Mouse (Mus musculus): Measurements from ENCODE around the gene Tctn3. TPM values are rescaled to one million over a fixed set of nuclear protein-coding genes. Genes with fewer than 3 reads are reported as not detected.

Gene Tctn3
- polyA plus RNA-seq (2014; fragmentation: Illumina TruSeq; extraction: RNeasy Lipid Tissue Mini Kit (QIAGEN cat#74804); ENCODE audit: low replicate concordance) = 3.2 TPM

GRCm38 (mm10) chr19:40611830-40612506, at the start of gene Tctn3, which contains the start of gene Entpd1:
TSS of gene Tctn3 (minus strand) at chr19:40612233.
TSS of gene Entpd1 (plus strand) at chr19:40612366.

GRCm38 (mm10) chr19:40588293-40588654, 23.8 kb downstream of the Tctn3 start, which contains the start of gene Aldh18a1:
TSS of gene Aldh18a1 (minus strand) at chr19:40588463.

Other genes with a start within 250 kb of the Tctn3 start
- gene Sorbs1, start 98.5 kb downstream of the Tctn3 start, polyA plus RNA-seq (2014; fragmentation: Illumina TruSeq; extraction: RNeasy Lipid Tissue Mini Kit (QIAGEN cat#74804); ENCODE audit: low replicate concordance) = 80.5 TPM
- gene Aldh18a1, start 23.8 kb downstream of the Tctn3 start, polyA plus RNA-seq (2014; fragmentation: Illumina TruSeq; extraction: RNeasy Lipid Tissue Mini Kit (QIAGEN cat#74804); ENCODE audit: low replicate concordance) = 36.4 TPM
- 19.5 TPM for gene Entpd1, start 133 bp upstream of the Tctn3 start, polyA plus RNA-seq (2014; fragmentation: Illumina TruSeq; extraction: RNeasy Lipid Tissue Mini Kit (QIAGEN cat#74804); ENCODE audit: low replicate concordance)
- not detected for gene Cc2d2b, start 136.5 kb upstream of the Tctn3 start, polyA plus RNA-seq (2014; fragmentation: Illumina TruSeq; extraction: RNeasy Lipid Tissue Mini Kit (QIAGEN cat#74804); ENCODE audit: low replicate concordance)
- 10.3 TPM for gene Ccnj, start 219.0 kb upstream of the Tctn3 start, polyA plus RNA-seq (2014; fragmentation: Illumina TruSeq; extraction: RNeasy Lipid Tissue Mini Kit (QIAGEN cat#74804); ENCODE audit: low replicate concordance)

All from small intestine, adult 10 weeks (tissue).